Mouse (Mus musculus): ENCODE measurements at regions not wholly inside any gene's neighbourhood (a gene's known extent, or its start where the extent isn't known, plus 50 kb on each side); places are given as distances from the start of the nearest gene placed in this dataset.
"Not testable (repeated sequence)": the region's sequence is repeated elsewhere in the genome, so short reads cannot be mapped to it uniquely, and the experiment has no call there.

GRCm38 (mm10) chr3:120341882-120342281 lies 557.6 kb upstream of the Ptbp2 start:
- Histone ChIP-seq H3K27ac (no peak overlapping the region), H3K27me3 (no peaks in the 10 kb centered on the region), H3K4me3 (no peak overlapping the region), H3K36me3 (no peaks in the 10 kb centered on the region), H3K9ac (no peak overlapping the region), H3K4me2 (no peak overlapping the region), H3K4me1 (no peaks in the 10 kb centered on the region), H3K9me3 (no peaks in the 10 kb centered on the region)
- WGBS, result 76% methylated on average over 2 of the region's 2 CpGs
- ATAC-seq (ENCODE audit: insufficient number of reproducible peaks, insufficient read depth, low FRiP score, low TSS enrichment, low read depth), result no peak

- no peak for ATAC-seq (ENCODE audit: insufficient number of reproducible peaks, insufficient read depth, low FRiP score, low TSS enrichment, low read depth)
- H3K27ac ChIP-seq, result no peak overlapping the region
Measured at GRCm38 (mm10) chr3:120335843-120336585, 551.7 kb upstream of the Ptbp2 start.

GRCm38 (mm10) chr3:120307042-120307441 lies 522.8 kb upstream of the Ptbp2 start:
- H3K27me3 ChIP-seq; ATAC-seq (ENCODE audit: insufficient number of reproducible peaks, insufficient read depth, low FRiP score, low TSS enrichment, low read depth); H3K4me3 ChIP-seq; H3K9ac ChIP-seq; H3K4me1 ChIP-seq; H3K9me3 ChIP-seq; H3K4me2 ChIP-seq; H3K36me3 ChIP-seq; H3K27ac ChIP-seq: not testable (repeated sequence)
- 94% methylated on average over 3 of the region's 3 CpGs for WGBS

More at GRCm38 (mm10) chr3:120335843-120336585, 551.7 kb upstream of the Ptbp2 start:
- no peak overlapping the region for H3K4me3 ChIP-seq
- H3K4me2 ChIP-seq, result no peak overlapping the region
- no peak overlapping the region for H3K9ac ChIP-seq
- no peaks in the 10 kb centered on the region for H3K9me3 ChIP-seq
- H3K27me3 ChIP-seq, result no peaks in the 10 kb centered on the region
- WGBS, result 75% methylated on average over 7 of the region's 7 CpGs
- no peaks in the 10 kb centered on the region for H3K4me1 ChIP-seq
- H3K36me3 ChIP-seq, result no peaks in the 10 kb centered on the region

GRCm38 (mm10) chr3:120305608-120306007 lies 521.3 kb upstream of the Ptbp2 start:
- no peaks in the 10 kb centered on the region for H3K9me3 ChIP-seq
- no peaks in the 10 kb centered on the region for H3K4me1 ChIP-seq
- H3K4me2 ChIP-seq, result no peak overlapping the region
- no peaks in the 10 kb centered on the region for H3K36me3 ChIP-seq
- H3K4me3 ChIP-seq, result no peak overlapping the region
- H3K27ac ChIP-seq, result no peak overlapping the region
- WGBS, result 77% methylated on average over 8 of the region's 8 CpGs
- H3K9ac ChIP-seq, result no peak overlapping the region
- no peak for ATAC-seq (ENCODE audit: insufficient number of reproducible peaks, insufficient read depth, low FRiP score, low TSS enrichment, low read depth)
- H3K27me3 ChIP-seq, result no peaks in the 10 kb centered on the region
